Mouse (Mus musculus) right cerebral cortex, postnatal 10 days (tissue): ENCODE data around the gene Ntrk3.

Experiments
- DNase-seq, 2 experiments: peaks; one replicate each; pipeline ENCODE4 v3.0.0; 2021; ENCODE audit warnings: low spot score in 2 of 2

The Ntrk3 gene

GRCm38 (mm10) chr7:78623686-78624085, 114.1 kb downstream of the Ntrk3 start:
- DNase-seq, result no peak

DNA sequence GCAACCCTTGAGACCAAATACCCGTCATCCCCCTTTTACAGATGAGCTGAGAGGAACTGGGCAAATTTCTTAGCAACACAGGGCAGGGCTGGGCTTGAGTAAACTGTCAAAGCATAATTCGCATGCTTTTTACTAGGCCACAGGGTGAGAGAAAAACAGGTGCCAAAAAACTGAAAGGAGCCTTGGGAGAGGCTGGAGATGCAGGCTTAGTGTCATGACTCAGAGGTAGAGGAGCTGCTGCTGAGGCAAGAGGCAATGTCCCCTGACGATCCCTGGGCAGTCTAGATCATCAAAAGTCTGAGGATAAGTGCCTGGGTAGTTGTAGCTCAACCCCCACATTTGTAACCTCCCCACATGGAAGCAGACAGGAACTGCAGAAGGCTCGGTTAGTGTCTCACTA, 116.7 kb downstream of the Ntrk3 start:
- DNase-seq, result no peak

GRCm38 (mm10) chr7:78619818-78620577, 117.8 kb downstream of the Ntrk3 start:
- DNase-seq, result no peak

- DNase-seq, result no peak
Measured at GRCm38 (mm10) chr7:78605538-78606130, 132.2 kb downstream of the Ntrk3 start.

DNA sequence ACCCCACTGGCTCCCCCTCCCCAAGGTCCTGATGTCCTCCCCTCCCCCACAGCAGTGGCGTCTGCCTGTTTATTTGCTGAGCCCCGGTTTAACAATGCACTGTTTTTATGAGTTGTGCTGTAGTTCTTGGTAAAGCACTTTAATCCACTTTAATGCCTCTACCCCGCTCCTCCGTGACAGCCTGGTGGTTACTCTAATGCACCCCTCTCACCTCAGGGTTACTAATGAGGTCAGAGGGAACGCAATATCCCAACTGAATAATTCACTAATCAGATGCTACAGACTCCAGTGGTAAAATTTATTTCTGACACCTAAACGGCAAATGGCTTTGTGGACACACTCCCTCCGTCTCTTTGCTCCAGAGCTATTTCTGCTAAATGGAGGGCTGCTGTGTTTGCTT, 133.9 kb downstream of the Ntrk3 start:
- DNase-seq, result no peak

DNA sequence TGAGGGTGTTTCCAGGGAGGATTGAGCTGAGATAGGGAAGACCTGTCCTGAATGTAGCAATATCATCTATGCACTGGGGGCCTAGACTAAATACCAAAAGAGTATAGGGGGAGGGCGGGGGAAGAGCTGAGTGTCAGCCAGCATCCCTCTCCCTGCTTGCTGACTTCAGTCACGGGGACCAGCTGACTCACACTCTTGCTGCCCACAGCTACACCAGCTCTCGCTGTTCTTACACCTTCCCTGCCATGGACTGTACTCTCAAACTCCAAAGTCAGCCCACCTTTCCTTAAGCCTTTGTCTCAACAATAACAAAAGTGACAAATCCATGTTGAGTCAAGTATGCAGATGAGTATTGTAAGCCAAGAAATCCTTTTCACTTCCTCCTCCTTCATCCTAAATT, 136.0 kb downstream of the Ntrk3 start:
- no peak for DNase-seq

DNA sequence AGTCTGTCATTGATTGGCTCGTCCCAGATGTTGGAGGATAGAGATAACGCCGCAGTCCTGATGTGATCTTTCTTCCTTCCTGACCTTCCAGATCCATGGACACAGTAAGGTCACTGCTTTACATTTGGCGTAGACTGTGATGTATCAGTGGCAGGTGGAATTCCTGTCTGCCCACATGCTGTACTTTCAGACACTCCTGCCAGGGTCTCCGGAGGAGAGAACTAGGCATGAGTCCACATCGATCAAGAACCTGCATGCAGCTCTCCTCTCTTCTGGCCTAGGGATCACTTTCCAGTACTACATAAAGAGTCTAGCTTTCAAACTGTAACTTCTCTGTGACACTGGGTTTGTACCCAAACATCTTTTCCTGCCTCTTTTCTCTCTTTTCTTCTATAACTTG, 136.9 kb downstream of the Ntrk3 start:
- no peak for DNase-seq

DNA sequence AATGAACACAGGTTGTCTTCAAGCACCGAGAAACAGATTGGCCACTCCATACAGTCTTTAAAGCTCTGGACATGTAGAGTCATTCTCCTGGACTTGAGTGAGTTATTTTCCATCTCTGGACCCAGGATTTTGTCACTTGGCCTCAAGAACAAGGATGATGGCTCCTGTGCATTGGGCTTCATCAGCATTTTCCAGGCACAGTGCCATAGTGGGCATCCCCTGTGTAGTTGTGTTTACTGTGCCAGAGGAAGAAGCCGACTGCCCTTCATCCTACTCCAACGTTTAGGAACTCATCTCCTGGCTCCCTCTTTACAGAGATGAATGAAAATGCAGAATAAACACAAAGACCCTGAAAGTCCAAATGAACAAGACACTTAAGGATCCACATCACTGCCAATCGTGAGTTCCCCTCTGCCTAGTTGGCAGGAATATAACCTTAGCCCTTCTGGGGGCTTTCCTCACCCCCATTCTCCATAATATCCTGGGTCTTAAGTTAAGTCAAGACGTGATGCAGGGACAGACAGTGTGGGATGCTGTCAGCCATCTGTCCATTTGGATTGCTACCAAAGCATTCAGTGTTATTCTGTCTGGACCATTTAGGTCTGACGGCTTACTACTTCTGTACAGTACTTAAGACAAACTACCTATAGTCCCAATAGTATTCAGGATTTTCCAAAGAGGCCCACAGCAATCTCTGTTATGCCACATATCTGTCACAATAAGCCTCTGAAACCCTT, 137.7 kb downstream of the Ntrk3 start:
- no peak for DNase-seq

- peak in 1 of 2 experiments; percentile 65 for DNase-seq
Measured at GRCm38 (mm10) chr7:78598147-78598546, 139.7 kb downstream of the Ntrk3 start.

DNA sequence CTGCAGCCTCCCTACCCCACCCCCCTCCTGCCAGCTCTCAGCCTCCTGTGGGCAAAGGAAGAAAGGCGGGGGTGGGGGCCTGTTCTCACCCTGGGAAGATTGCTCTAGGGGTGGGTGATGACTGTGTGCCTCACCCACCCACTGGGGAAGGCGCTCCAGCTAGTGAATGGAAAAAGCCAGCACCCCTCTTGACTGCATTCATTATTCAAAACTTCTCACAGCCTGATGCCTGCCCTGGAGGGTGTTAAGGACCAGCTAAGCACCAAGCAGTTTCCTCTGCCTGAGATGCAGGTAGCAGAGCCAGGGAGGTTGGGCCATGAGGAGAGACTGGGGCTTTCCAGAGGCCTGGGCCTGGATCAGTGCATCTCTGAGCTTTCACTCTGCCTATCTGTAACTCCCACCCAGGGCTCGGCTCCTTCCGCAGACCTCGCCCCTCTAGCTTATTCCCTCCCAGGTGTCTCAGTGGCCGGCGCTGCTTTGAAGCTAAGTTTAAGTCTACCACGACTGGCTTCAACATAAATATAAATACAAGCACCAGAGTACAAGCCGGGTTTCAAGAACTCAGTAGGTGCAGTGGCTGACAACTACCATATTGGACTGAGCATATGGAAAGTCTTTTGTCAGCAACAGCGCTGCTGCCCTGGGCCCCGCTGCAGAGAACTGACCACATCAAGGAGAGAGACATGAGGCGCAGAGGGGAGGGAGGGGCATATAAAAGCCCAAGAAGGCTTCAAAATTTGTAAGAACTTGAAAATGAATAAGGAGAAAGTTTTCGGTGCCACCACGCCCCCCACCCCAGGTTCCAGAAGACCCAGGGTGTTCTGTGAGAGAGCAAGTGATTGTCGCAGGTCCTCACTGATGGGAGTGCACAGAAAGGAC, 140.3 kb downstream of the Ntrk3 start:
- DNase-seq, result no peak

DNA sequence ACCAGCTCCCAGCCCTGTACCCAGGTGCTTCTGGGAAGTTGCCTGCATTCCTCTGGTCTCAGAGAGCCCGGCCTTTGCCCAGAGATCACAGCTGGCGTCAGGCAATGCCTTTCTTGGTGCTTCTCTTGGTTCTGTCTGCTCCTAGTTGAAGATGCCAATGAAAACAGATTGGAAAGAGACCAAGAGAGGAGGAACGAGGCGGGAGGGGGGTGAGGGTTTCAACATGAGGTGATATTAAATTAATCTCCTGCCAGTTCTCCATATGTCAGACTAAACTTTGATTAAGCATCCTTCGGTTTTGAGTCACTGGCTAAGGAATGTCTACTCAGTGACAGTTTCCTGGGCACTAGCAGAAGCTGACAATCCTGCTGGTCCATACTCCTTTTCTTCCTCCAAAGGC, 141.3 kb downstream of the Ntrk3 start:
- no peak for DNase-seq

DNA sequence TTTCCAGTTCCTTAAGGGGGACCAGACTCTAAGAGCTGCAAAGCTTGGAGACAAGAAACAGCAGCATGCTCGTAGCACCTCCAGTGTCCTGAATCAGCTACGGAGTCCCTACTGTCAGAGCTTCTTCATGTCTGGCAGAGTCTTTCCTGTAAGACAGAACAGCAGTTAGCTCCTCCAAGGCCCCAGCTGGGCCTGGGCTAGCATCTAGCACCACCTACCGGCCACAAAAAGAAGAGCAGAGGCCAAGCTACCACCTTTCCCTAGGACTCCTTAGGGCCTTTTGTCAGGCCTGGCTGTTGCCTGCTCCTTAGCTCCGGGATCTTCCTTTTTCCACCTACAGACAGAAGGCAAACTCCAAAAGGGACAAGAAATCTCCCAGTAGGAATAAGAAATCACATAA, 141.9 kb downstream of the Ntrk3 start:
- peak; percentile 83 for DNase-seq

GRCm38 (mm10) chr7:78592948-78593347, 144.9 kb downstream of the Ntrk3 start:
- DNase-seq, result no peak

GRCm38 (mm10) chr7:78592172-78592571, 145.6 kb downstream of the Ntrk3 start:
- no peak for DNase-seq

GRCm38 (mm10) chr7:78589766-78590165, 148.0 kb downstream of the Ntrk3 start:
- DNase-seq, result no peak

DNA sequence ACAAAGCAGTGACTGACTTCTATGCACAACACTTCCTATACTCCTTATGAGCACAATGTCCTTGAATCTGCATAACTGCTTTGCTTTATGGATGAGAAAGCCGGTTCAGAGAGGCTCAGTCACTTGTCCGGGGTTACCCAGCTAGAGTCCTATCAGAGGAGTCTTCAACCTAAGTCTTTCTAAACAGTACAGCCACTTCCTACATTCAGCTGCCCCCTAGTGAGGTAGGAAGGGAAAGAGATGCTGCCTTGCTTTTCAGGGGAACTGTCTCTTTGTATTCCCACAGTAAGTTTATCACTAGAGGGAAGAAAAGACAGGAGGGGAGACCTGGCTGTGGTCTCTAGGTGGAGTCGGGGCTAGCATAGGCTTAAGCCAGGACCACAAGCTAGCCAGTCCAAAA, 151.0 kb downstream of the Ntrk3 start:
- peak in 1 of 2 experiments; percentile 46 for DNase-seq

DNA sequence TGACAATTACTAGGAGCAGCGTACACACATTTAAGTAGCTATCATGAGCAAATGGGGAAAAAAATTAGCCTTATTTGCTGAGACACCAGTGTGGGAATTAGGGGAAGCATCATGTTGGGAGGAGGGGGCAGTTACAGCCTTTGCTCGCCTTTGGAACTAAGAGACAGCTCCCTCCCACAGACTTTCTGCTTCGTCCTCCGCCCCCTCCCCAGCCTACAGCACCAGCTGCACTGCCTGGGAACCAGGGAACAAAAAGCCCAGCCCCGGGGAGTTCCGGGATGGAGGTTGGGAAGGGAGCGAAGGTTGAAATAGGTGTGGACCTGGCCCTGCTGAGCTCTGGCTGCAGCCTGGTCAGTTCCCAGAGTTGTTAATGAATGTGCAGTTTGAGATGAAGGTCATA, 151.9 kb downstream of the Ntrk3 start:
- DNase-seq, result peak; percentile 52 to 66

- DNase-seq, result no peak
Measured at GRCm38 (mm10) chr7:78584936-78585335, 152.9 kb downstream of the Ntrk3 start.

DNA sequence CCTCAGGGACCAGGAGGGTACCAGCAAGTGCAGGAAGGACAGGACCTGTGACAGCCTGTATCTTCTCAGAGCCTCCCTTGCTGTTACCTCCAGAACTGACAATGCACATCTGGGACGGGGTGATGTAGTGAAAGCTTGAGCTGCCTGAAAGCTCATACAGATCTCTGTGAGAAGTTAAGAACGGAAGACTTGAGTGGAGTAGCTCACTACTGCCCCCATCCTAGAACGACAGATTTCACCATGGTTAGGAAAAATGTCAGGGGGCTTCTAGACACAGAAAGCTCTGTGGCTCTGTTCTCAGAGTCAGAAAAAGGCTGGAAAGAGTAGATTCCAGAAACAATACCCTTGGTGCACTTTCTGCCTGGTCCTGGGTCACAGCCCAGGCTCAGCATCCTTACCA, 153.3 kb downstream of the Ntrk3 start:
- no peak for DNase-seq

GRCm38 (mm10) chr7:78583678-78584077, 154.1 kb downstream of the Ntrk3 start:
- no peak for DNase-seq

DNA sequence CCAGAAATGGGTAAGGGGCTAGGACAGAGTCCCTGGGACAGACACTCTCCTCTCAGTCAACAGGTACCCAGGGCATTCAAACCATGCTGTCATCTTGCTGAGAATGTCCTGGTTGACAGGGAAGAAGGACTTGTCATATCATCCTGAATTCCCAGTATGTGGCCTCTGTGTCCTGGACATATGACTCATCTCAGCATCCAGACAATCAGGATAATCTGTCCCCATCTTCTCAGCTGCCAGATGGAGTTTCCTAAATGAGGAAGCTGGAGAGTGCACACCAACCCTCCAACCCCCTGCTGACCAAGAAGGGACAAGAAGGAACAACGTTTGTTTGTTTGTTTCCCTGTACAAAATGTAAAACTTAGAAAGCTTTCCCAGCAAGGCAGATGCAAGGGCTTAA, 156.5 kb downstream of the Ntrk3 start:
- DNase-seq, result no peak
